Mouse (Mus musculus): ENCODE measurements around the gene Mesp1.
"Not testable (repeated sequence)": the region's sequence is repeated elsewhere in the genome, so short reads cannot be mapped to it uniquely, and the experiment has no call there.

Mesp1 gene

GRCm38 (mm10) chr7:79792635-79793421 is 760 bp downstream of the Mesp1 start:
- DNase-seq (ENCODE audit: low spot score in 2 of 2), result peak in 1 of 2 experiments; percentile 25

- DNase-seq (ENCODE audit: low spot score in 2 of 2), result not testable (repeated sequence)
These were observed 3.8 kb downstream of the Mesp1 start for GRCm38 (mm10) chr7:79789812-79790211.

- DNase-seq (ENCODE audit: low spot score in 2 of 2), result peak in 1 of 2 experiments; percentile 53
These were observed 7.3 kb downstream of the Mesp1 start for GRCm38 (mm10) chr7:79786295-79786694.

- no peak for DNase-seq (ENCODE audit: low spot score in 2 of 2)
These were observed 11.1 kb downstream of the Mesp1 start for GRCm38 (mm10) chr7:79782516-79782855.

GRCm38 (mm10) chr7:79781826-79782515 is 11.6 kb downstream of the Mesp1 start:
- no peak for DNase-seq (ENCODE audit: low spot score in 2 of 2)

- peak in 1 of 2 experiments; percentile 62 for DNase-seq (ENCODE audit: low spot score in 2 of 2)
These were observed 12.7 kb downstream of the Mesp1 start for GRCm38 (mm10) chr7:79780647-79781626.

- no peak for DNase-seq (ENCODE audit: low spot score in 2 of 2)
These were observed 21.8 kb downstream of the Mesp1 start for GRCm38 (mm10) chr7:79771561-79772512.

GRCm38 (mm10) chr7:79769664-79770063 is 23.9 kb downstream of the Mesp1 start:
- DNase-seq (ENCODE audit: low spot score in 2 of 2), result no peak

- DNase-seq (ENCODE audit: low spot score in 2 of 2), result no peak
These were observed 27.6 kb downstream of the Mesp1 start for GRCm38 (mm10) chr7:79765991-79766390.

GRCm38 (mm10) chr7:79762106-79762505 is 31.5 kb downstream of the Mesp1 start:
- DNase-seq (ENCODE audit: low spot score in 2 of 2), result no peak

GRCm38 (mm10) chr7:79761124-79761876 is 32.3 kb downstream of the Mesp1 start:
- DNase-seq (ENCODE audit: low spot score in 2 of 2), result no peak

GRCm38 (mm10) chr7:79759766-79760165 is 33.8 kb downstream of the Mesp1 start:
- DNase-seq (ENCODE audit: low spot score in 2 of 2), result no peak

GRCm38 (mm10) chr7:79758176-79758575 is 35.4 kb downstream of the Mesp1 start:
- DNase-seq (ENCODE audit: low spot score in 2 of 2), result no peak

GRCm38 (mm10) chr7:79756334-79756733 is 37.3 kb downstream of the Mesp1 start:
- DNase-seq (ENCODE audit: low spot score in 2 of 2), result no peak

GRCm38 (mm10) chr7:79749511-79749910 is 44.1 kb downstream of the Mesp1 start:
- DNase-seq (ENCODE audit: low spot score in 2 of 2), result no peak

GRCm38 (mm10) chr7:79747659-79748058 is 45.9 kb downstream of the Mesp1 start:
- DNase-seq (ENCODE audit: low spot score in 2 of 2), result no peak

GRCm38 (mm10) chr7:79744585-79744984 is 49.0 kb downstream of the Mesp1 start:
- DNase-seq (ENCODE audit: low spot score in 2 of 2), result no peak

- DNase-seq (ENCODE audit: low spot score in 2 of 2), result no peak
These were observed 49.5 kb downstream of the Mesp1 start for GRCm38 (mm10) chr7:79744051-79744450.

GRCm38 (mm10) chr7:79742659-79743536 is 50.7 kb downstream of the Mesp1 start, which contains the start of the genes Pex11a and Wdr93:
Gene Pex11a (minus strand): TSS chr7:79743131.
Gene Wdr93 (plus strand): TSS chr7:79743163.
- DNase-seq (ENCODE audit: low spot score in 2 of 2), result peak; percentile 70 to 71

Measured in frontal cortex, postnatal 10 days (tissue).